Comparison of ENCODE assay signal across 12 mouse cellular contexts in the genomic region with DNA sequence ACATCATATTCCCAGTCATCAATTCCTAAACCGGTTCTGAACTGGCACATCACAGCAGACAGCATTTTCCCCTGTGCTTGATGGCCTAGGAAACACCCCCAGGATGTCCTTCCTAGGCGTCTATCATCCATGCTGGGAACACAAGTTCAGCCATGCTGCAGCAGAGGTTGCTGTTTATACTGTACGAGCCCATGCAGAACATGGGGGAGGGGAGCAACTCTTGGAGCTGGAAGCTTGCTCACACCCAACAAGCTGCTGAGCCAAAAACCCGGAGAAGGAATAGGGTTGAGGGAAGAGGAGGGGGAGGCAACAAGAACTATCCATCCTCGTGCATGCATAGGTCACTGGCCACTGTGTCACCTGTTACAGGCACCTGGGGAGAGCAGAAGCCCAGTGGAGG. TPM values are rescaled to one million over a fixed set of nuclear protein-coding genes. Genes with fewer than 3 reads are reported as not detected.
DNase-seq lines count a peak whose midpoint lies in the region; ATAC-seq and TF ChIP-seq lines count a peak whose summit lies in the region.
"Had no signal": no experiment of that assay in that cellular context is flagged by ENCODE, and none has a peak within 500 bp of the region (broad histone marks: within the 10 kb centered on the region; RNA-seq: fewer than 3 reads in every experiment).

No protein-coding gene starts in this region.

- H3K27me3 ChIP-seq in kidney, adult 2 months (replicated peaks; ENCODE audit: control insufficient read depth, insufficient read depth, low read length) = no peaks in the 10 kb centered on the region
- no peaks in the 10 kb centered on the region for H3K27me3 ChIP-seq in kidney, embryonic 16.5 days (ENCODE audit: insufficient read depth, low read length)

- ATAC-seq in cerebellum, adult (ENCODE audit: insufficient number of reproducible peaks, low FRiP score, low TSS enrichment) = no peak
- ATAC-seq in kidney, embryonic 16.5 days (ENCODE audit: low FRiP score, low TSS enrichment) = peak; percentile 64
- ATAC-seq: midbrain, embryonic 16.5 days had no signal

- DNase-seq in cerebellum, postnatal 10 days = peak; percentile 45 to 55
- DNase-seq in kidney, adult 2 months = no peak
- DNase-seq in kidney, adult 8-10 months = no peak
- DNase-seq in NIH3T3 (ENCODE audit: low read depth) = peak; percentile 40
- no peak for DNase-seq in cerebellum, adult 11-12 months
- no peak for DNase-seq in MN1 (ENCODE audit: low spot score)
- DNase-seq: adrenal gland, adult 8-10 months had no signal

- H3K4me1 ChIP-seq in kidney, adult 2 months (ENCODE audit: control insufficient read depth, insufficient read depth, low read length) = 0 out of 2 replicates have a peak, but pooled peaks cover 4% of the 10 kb centered on the region
- H3K4me1 ChIP-seq in kidney, embryonic 16.5 days (ENCODE audit: insufficient read depth, low read length) = peaks cover 8% of the 10 kb centered on the region; the same call in 1 of the 2 replicates

- H3K4me2 ChIP-seq in kidney, embryonic 16.5 days (replicated peaks; ENCODE audit: low read depth, low read length) = no peak overlapping the region

- no peak for TF ChIP-seq POLR2A in kidney, adult 2 months (IDR thresholded peaks at IDR 0.05; ENCODE audit: low read depth, low read length)

- H3K9me3 ChIP-seq in kidney, embryonic 16.5 days (ENCODE audit: low read length) = no peaks in the 10 kb centered on the region
- H3K9me3 ChIP-seq: heart, embryonic 10.5 days had no signal

- no peak overlapping the region for H3K4me3 ChIP-seq in kidney, adult 2 months (ENCODE audit: insufficient read depth, low read depth, low read length)
- H3K4me3 ChIP-seq in kidney, embryonic 16.5 days (ENCODE audit: low read length) = no peak overlapping the region
- H3K4me3 ChIP-seq: heart, embryonic 10.5 days had no signal

- no peak for TF ChIP-seq CTCF in kidney, adult 2 months (conservative IDR thresholded peaks at IDR 0.05; ENCODE audit: insufficient read depth, insufficient read length, low read depth, low read length)

- H3K9ac ChIP-seq in kidney, embryonic 16.5 days (replicated peaks; ENCODE audit: low read length) = no peak overlapping the region
- H3K9ac ChIP-seq: liver, embryonic 14.5 days had no signal

- H3K36me3 ChIP-seq in kidney, adult 2 months (ENCODE audit: control insufficient read depth, insufficient read depth, low read length) = no peaks in the 10 kb centered on the region
- no peaks in the 10 kb centered on the region for H3K36me3 ChIP-seq in kidney, embryonic 16.5 days (ENCODE audit: insufficient read depth, low read length)
- H3K36me3 ChIP-seq: heart, embryonic 10.5 days had no signal

- peak overlapping the region; percentile 17; the same call in 1 of the 2 replicates for H3K27ac ChIP-seq in kidney, adult 2 months (ENCODE audit: insufficient read depth, low read depth, low read length)
- H3K27ac ChIP-seq in kidney, embryonic 16.5 days (ENCODE audit: low read length) = no peak overlapping the region
- H3K27ac ChIP-seq: heart, embryonic 10.5 days; liver, embryonic 14.5 days had no signal

- WGBS in kidney, adult 2 months = 12% methylated on average over 5 of the region's 5 CpGs
- 17% methylated on average over 5 of the region's 5 CpGs for WGBS in kidney, embryonic 16.5 days

RNA-seq across cellular contexts. Expression of a gene that starts 15.9 kb away (rescaled TPM):
- polyA plus RNA-seq in kidney, adult 2 months (2012; rRNA removed) = 45.0 and 57.5 TPM in 2 replicates
- polyA plus RNA-seq in kidney, embryonic 16.5 days (2015; fragmentation: Nextera tagmentation; extraction: Ambion mirVana) = 5.3 and 8.3 TPM in 2 replicates

Comparison
In these comparisons a context has a peak if more than half of its experiments do, and no peak if none do; other contexts are left out.
1. DNase-seq: peak in cerebellum, postnatal 10 days (2 of 2) and NIH3T3 (single experiment); none in kidney, adult 2 months (single experiment), kidney, adult 8-10 months (0 of 2), cerebellum, adult 11-12 months (single experiment) and MN1 (single experiment).